Mouse (Mus musculus) G1E (cell line): ENCODE results near the gene Gm17657.

Experiments used
- CTCF ChIP-seq: IDR thresholded peaks from 2 replicates; pipeline ENCODE4 v1.5.1; 2012; ENCODE audit warnings: low read depth, low read length, inconsistent platforms, mixed read lengths
- TAL1 ChIP-seq: conservative IDR thresholded peaks from 2 replicates; pipeline ENCODE4 v1.6.1; 2012; ENCODE audit warnings: low read depth, low read length, inconsistent platforms, mixed read lengths

DNA sequence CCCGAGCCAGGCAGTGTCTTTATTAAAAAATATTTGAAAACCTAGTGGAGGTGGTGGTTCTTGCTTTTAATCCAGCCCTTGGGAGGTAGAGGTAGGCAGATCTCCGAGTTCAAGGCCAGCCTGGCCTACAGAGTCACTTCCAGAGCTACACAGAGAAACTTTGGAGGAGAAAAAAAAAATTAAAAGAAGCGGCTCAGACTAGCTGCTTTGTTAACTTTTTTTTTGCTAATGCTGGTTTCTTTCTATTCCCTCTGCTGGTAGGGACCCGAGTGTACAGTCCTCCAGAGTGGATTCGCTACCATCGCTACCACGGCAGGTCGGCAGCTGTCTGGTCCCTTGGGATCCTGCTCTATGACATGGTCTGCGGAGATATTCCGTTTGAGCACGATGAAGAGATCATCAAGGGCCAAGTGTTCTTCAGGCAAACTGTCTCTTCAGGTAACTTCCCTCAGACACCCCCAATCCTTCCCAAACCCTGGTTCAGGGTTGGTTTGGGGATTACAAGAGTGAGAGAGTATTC is 55.9 kb downstream of the Gm17657 start:
- TF ChIP-seq CTCF (no peak), TAL1 (no peak)
